Mouse (Mus musculus) CH12F3 (cell line): ENCODE results near the gene Gm973.

Experiments used
- in situ Hi-C: fragments of 300-500 bp; cut with MboI; formaldehyde crosslinking; loops from 2 replicates; pipeline ENCODE4 v1.14.3; 2020; ENCODE audit warnings: low sequenced_read_pairs

Gm973 gene

GRCm38 (mm10) chr1:59516026-59516917 is at the start of gene Gm973:
Gene Gm973, plus strand, starts transcription at chr1:59516264.
- in situ Hi-C loops, result no loop called here

- in situ Hi-C loops, result no loop called here
Measured at GRCm38 (mm10) chr1:59469170-59469569, 46.9 kb upstream of the Gm973 start.

- in situ Hi-C loops, result no loop called here
Measured at GRCm38 (mm10) chr1:59470766-59471165, 45.3 kb upstream of the Gm973 start.

GRCm38 (mm10) chr1:59472368-59473180 is 43.5 kb upstream of the Gm973 start:
- in situ Hi-C loops, result no loop called here

GRCm38 (mm10) chr1:59473181-59473555 is 42.9 kb upstream of the Gm973 start:
- in situ Hi-C loops, result no loop called here

- in situ Hi-C loops, result no loop called here
Measured at GRCm38 (mm10) chr1:59475618-59476017, 40.4 kb upstream of the Gm973 start.

GRCm38 (mm10) chr1:59478911-59479310 is 37.2 kb upstream of the Gm973 start:
- in situ Hi-C loops, result no loop called here

GRCm38 (mm10) chr1:59480821-59481455 is 35.1 kb upstream of the Gm973 start:
- in situ Hi-C loops, result no loop called here

GRCm38 (mm10) chr1:59481456-59482291 is 34.4 kb upstream of the Gm973 start:
- in situ Hi-C loops, result no loop called here

- in situ Hi-C loops, result no loop called here
Measured at GRCm38 (mm10) chr1:59482331-59482695, 33.8 kb upstream of the Gm973 start, which contains the start of gene Fzd7. Gene Fzd7, plus strand, starts transcription at chr1:59482424.

GRCm38 (mm10) chr1:59482696-59483520 is 33.2 kb upstream of the Gm973 start:
- in situ Hi-C loops, result no loop called here

- in situ Hi-C loops, result no loop called here
Measured at GRCm38 (mm10) chr1:59483521-59484245, 32.4 kb upstream of the Gm973 start.

- in situ Hi-C loops, result no loop called here
Measured at GRCm38 (mm10) chr1:59484314-59484713, 31.8 kb upstream of the Gm973 start.

GRCm38 (mm10) chr1:59484791-59485785 is 31.0 kb upstream of the Gm973 start:
- in situ Hi-C loops, result no loop called here

GRCm38 (mm10) chr1:59485803-59486202 is 30.3 kb upstream of the Gm973 start:
- in situ Hi-C loops, result no loop called here

- in situ Hi-C loops, result no loop called here
Measured at GRCm38 (mm10) chr1:59487651-59488051, 28.4 kb upstream of the Gm973 start.

- in situ Hi-C loops, result no loop called here
Measured at GRCm38 (mm10) chr1:59488481-59488880, 27.6 kb upstream of the Gm973 start.

GRCm38 (mm10) chr1:59488991-59489390 is 27.1 kb upstream of the Gm973 start:
- in situ Hi-C loops, result no loop called here
